Mouse (Mus musculus) C2C12 (cell line): ENCODE data around the gene B4galt3.

Source experiments
- CEBPB ChIP-seq: IDR thresholded peaks from one replicate; pipeline ENCODE4 v1.6.1; 2011; ENCODE audit warnings: low read depth, mild to moderate bottlenecking, control low read depth, moderate library complexity
- CTCF ChIP-seq: IDR thresholded peaks from one replicate; pipeline ENCODE4 v1.5.1; 2011; ENCODE audit not compliant: control insufficient read depth, insufficient read depth, insufficient read length
- FOSL1 ChIP-seq: IDR thresholded peaks from one replicate; pipeline ENCODE4 v1.8.0; 2011; ENCODE audit warnings: mild to moderate bottlenecking, low read length; ENCODE audit not compliant: poor library complexity, insufficient read depth, severe bottlenecking
- MAX ChIP-seq: IDR thresholded peaks from one replicate; pipeline ENCODE4 v1.6.1; 2011; ENCODE audit warnings: mild to moderate bottlenecking, control low read depth
- MYOD1 ChIP-seq: IDR thresholded peaks from one replicate; pipeline ENCODE4 v1.6.1; 2011; ENCODE audit warnings: low read depth; ENCODE audit not compliant: control insufficient read depth, insufficient read length
- MYOG ChIP-seq: IDR thresholded peaks from one replicate; pipeline ENCODE4 v1.6.1; 2011; ENCODE audit not compliant: control insufficient read depth, insufficient read length; ENCODE audit errors: extremely low read depth
- USF1 ChIP-seq: IDR thresholded peaks from one replicate; pipeline ENCODE4 v1.6.1; 2011; ENCODE audit warnings: low read depth, mild to moderate bottlenecking, control low read depth, moderate library complexity

GRCm38 (mm10) chr1:171257781-171258180 is 12.3 kb upstream of the B4galt3 start:
- no peak for TF ChIP-seq CTCF
- TF ChIP-seq CEBPB, result no peak
- no peak for TF ChIP-seq MYOD1
- TF ChIP-seq MYOG, result no peak
- TF ChIP-seq MAX, result no peak
- TF ChIP-seq USF1, result no peak
- TF ChIP-seq FOSL1, result no peak
